Mouse (Mus musculus): ENCODE measurements around the gene Wdr38.

DNA sequence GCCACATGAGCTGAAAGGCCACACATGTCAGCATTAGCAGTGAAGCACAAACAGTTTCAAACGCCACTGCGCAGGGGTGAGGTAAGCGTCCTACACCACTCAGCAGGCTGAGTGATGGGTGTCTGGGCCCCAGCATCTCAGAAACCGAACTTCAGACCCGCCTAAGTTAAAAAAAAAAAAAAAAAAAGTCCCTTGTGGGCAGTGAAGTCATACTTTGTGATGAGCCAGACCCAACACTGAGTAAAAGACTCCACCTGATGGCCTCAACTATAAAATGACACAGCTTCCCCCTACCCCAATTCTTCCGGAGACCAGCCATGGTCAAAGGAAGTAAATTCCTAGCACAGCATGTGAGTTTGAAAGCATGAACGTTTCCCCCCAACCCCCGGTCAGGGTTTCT lies 5.8 kb downstream of the Wdr38 start:
- no peak for TF ChIP-seq CTCF (conservative IDR thresholded peaks at IDR 0.05; ENCODE audit: insufficient read depth, insufficient read length, low read depth, low read length)
- TF ChIP-seq POLR2A (IDR thresholded peaks at IDR 0.05; ENCODE audit: low read depth, low read length) = no peak

Data from kidney, adult 2 months (tissue).